Mouse (Mus musculus) c-Kit-positive CD71-positive TER-119-negative erythroid progenitor cells, embryonic 14.5 days (primary cell): ENCODE measurements around the gene Ttll11.

Experiments used
- DNase-seq: peaks from one replicate; pipeline ENCODE4 v3.0.0-alpha.2; 2013; ENCODE audit warnings: low read depth

The Ttll11 gene

GRCm38 (mm10) chr2:35768538-35769238 is 211.0 kb downstream of the Ttll11 start:
- no peak for DNase-seq

- DNase-seq = no peak
Measured at GRCm38 (mm10) chr2:35767834-35768537, 211.7 kb downstream of the Ttll11 start.

DNA sequence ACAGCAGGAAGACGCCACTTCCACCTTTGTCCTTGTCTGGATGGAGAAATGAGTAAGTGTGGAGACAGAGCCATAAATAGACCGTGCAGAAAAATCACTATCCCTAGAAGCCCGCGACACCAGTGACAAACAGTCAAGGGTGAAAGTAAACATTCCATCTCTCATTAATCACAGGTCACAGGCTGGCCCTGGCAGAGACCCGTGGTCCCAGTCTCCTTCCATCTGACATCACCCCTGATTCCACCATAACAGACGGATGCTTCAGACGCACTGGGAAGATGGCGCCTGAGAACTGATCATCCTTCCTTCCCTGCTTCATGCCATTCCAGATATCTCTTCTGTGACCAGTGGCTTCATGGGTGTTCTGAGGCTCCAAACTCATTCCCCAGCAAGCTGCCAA is 215.4 kb downstream of the Ttll11 start:
- DNase-seq = no peak

DNA sequence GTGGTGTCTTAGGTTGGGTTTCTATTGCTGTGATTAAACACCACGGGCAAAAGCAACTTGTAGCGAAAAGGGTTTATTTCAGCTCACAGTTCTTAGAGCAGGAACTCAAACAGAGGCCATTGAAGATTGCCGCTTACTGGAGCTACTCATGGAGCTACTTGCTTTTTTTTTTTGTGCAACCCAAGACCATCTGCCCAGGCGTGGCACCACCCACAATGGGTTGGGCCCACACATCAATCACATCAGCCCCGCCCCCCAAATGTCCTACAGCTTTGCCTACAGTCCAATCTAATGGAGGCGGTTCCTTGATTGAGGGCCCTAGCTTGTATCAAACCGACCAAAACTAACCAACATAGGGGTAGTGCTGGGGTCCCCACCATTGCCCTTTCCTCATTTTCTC is 215.9 kb downstream of the Ttll11 start:
- DNase-seq = no peak

DNA sequence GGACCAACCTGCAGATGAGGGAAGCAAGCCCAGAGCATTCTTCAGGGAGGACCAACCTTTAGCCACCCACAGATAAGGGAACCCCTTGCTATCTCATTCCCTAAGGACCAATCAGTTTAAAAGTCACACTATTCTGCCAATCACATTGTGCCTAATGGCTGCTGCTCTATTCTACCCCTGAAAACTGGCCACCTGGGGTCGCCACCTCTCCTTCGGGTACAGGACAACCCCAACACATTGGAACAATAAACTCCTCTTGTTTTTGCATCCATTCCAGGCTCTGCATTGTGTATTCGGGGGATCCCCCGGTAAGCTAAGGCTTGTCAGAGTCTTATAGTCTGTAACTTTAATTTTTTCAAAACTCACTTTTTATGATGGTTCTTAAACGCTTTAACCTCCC is 218.3 kb downstream of the Ttll11 start:
- no peak for DNase-seq

DNA sequence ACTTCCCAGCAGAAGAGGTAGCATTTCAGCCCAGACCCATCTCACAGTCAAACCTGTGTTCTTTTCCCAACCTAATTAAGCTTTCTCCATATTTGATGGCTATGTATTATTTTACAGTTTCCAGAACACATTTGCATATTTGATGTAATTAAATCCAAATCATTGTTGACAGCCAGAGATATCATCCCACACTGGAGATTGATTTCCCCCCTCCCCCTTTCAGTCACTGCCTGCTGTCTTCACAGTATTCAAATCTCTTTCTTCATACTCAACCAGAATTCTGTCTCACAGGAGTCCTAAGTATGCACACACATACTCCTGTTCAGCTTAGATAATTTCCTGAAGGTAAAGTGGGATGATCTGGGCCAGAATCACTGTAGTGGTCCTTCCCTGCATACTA is 218.8 kb downstream of the Ttll11 start:
- no peak for DNase-seq

GRCm38 (mm10) chr2:35760352-35760751 is 219.4 kb downstream of the Ttll11 start:
- DNase-seq = no peak

DNA sequence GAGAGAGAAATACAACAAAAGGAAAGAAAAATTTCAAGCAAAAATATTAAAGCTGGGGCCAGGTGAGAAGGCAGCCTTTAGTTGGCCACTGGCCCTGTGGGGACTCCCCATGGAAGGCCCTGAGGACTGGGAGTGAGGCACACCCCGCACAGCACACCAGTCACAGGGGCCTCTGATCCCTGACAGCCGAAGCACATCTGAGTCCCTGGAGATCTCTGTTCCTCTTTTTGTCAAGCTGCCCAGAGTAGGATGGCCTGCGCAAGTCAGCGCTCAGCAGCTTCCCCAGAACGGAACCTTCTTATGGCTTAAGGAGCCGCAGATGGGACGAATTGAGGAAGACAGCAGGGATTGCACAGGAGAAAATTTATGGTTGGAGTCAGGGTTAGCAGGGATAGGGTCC is 223.2 kb downstream of the Ttll11 start:
- DNase-seq = no peak

DNA sequence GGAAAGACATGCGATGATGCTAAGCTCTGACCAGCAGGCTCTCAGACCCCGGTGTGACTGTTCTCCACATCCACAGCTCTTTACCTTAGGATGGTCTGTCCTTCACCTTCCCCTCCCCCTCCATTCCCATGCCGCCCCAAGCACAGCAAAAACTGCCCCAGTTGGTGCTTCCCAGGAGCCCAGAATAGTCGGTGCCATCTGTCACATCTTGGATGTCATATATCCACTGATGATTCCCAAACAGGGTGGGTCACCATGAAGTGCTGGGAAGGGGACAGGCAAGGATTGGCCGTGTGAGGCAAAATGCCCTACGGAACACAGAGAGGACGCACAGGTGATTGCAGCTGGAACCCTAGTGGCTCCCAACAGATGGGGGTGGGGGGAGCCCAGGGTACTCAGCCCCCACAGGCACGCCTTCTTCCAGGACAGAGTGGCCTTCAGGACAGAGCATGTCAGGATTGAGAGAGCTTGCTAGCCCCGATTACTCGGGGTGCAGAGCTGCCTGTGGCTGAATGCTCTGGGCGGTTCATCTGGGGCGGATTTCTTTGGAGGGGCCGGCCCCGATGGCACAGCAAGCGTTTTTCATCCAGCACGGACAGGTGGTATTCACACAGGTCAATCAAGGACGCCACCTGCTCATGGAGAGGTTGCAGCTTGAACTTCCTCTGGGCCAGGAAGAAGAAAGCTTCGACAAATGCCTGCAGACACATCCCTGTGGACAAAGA is 227.8 kb downstream of the Ttll11 start:
- no peak for DNase-seq

- DNase-seq = no peak
Measured at GRCm38 (mm10) chr2:35750533-35751141, 229.1 kb downstream of the Ttll11 start.

DNA sequence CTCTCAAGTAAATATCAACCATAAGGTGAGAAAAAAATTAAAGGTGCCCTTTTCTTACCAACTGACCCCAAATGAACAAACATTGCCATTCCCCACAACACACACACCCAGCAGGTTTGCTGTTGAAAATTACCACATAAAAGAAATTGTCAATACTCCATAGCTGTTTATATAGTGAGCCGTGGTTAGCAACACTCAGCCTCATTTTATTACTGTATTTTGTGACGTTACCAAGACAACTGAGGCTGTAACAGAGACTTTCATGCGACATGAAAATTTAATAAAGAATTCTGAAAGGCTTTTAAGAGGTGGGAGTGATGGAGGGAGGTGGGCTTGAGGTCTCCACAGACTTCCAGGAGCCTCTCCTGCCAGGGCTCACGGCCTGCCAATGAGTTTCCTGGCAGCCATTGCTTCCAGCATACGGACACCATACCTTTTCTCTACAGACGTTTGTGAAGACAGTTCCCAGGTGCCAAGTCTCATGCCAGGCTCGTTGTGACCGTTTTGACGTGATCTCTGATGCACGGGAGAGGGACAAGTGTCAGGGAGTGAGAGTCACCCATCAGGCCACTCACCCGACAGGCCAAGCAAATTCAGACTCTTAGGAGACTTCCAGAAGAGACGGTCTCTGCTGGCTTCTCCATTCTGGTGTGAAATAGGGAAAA is 232.2 kb downstream of the Ttll11 start:
- no peak for DNase-seq

DNA sequence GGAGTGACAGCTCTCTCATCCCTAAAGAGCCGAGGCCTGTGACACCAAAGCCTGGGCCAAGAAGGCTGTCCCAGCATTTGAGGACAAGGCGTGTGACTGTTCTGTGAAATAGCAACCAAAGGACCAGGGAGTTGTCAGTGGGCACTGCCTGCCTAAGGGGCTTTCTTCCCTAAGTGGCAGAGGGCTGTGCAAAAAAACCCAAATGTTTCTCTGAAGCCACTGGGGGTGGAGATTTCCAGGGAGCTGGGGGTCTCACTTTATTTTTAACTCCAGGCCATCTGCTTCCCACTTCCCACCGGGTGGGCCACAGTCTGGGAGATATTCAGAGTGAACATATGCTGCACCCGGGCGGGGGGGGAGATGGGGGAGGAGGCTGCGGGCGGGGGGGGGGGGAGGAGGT is 233.1 kb downstream of the Ttll11 start:
- no peak for DNase-seq

DNA sequence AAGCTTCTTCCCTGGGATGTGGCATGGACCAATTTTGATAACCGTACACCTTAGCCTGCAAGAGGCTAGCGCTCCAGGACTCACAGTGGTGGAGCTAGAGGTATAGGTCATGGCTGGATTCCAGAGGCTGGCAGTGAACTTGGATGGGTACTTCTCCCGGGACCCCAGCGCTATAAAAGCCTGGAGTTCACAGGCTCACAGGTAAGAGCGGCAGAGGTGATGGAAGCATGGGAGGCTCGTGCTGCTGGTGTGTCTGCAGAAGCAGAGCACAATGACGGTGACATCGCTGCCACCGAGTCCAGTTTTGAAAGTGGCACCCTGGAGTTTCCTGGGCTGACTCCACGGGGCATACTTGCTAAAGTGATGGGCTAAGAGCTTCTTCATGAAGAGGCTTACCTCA is 233.8 kb downstream of the Ttll11 start:
- DNase-seq = no peak

DNA sequence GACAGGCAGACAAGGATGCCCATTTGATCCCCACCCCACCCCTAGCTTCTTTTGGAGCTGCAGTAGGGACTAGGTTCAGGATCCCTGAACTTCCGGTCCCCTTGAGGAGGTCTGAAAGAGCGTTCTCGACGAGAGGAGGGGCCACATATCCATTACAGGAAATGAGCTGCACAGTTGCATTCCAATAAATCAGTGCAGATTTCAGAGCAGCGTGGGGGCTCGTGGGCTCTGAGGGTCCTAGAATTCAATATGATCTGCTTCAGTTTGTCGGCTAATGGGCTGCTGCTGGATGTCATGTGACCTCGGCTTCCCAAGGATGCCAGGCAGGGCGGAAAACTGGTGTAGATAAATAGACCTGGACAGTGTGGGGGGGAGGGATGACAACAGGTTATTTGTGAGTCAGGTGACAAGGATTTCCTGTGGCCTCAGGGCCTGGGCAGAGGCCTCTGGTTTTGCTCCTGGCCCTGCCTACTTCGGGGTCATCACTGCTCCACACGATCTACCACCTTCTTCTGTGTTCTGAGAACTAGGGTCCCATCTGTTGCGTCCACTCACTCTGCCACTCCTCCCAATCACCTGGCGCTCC is 240.0 kb downstream of the Ttll11 start:
- DNase-seq = no peak

- DNase-seq = no peak
Measured at GRCm38 (mm10) chr2:35737467-35738027, 242.2 kb downstream of the Ttll11 start.

GRCm38 (mm10) chr2:35736061-35736460 is 243.7 kb downstream of the Ttll11 start:
- DNase-seq = no peak

- no peak for DNase-seq
Measured at GRCm38 (mm10) chr2:35735001-35735400, 244.7 kb downstream of the Ttll11 start.

- DNase-seq = no peak
Measured at GRCm38 (mm10) chr2:35731671-35732449, 247.9 kb downstream of the Ttll11 start.

- DNase-seq = no peak
Measured at GRCm38 (mm10) chr2:35729077-35730065, 250.3 kb downstream of the Ttll11 start.
